Mouse (Mus musculus) stomach, embryonic 14.5 days (tissue): ENCODE results near the gene Olfr851. TPM values are rescaled to one million over a fixed set of nuclear protein-coding genes. Genes with fewer than 3 reads are reported as not detected.

ENCODE experiments used
- ATAC-seq: fragments of 200-750 bp; cut with Nextera tagmentation; 2 replicates; pipeline ENCODE4 v1.8.0; 2017; ENCODE audit warnings: low read depth, moderate TSS enrichment; ENCODE audit not compliant: insufficient number of reproducible peaks, insufficient read depth, low FRiP score
- H3K27ac ChIP-seq: fragments of 300-500 bp; sonication (generic); 2 replicates; pipeline ENCODE4 v1.5.1; 2014; ENCODE audit warnings: mild to moderate bottlenecking, low read length, moderate library complexity, mixed read lengths
- H3K27me3 ChIP-seq: fragments of 300-500 bp; sonication (generic); 2 replicates; pipeline ENCODE4 v1.6.1; 2014; ENCODE audit warnings: low read length, control low read depth, mixed read lengths; ENCODE audit not compliant: control insufficient read depth, insufficient read depth
- H3K36me3 ChIP-seq: fragments of 300-500 bp; sonication (generic); 2 replicates; pipeline ENCODE4 v1.6.1; 2014; ENCODE audit warnings: mild to moderate bottlenecking, control low read depth, low read length, moderate library complexity, mixed read lengths; ENCODE audit not compliant: control insufficient read depth, insufficient read depth
- H3K4me1 ChIP-seq: fragments of 300-500 bp; sonication (generic); 2 replicates; pipeline ENCODE4 v1.6.1; 2014; ENCODE audit warnings: low read length, control low read depth, mixed read lengths; ENCODE audit not compliant: control insufficient read depth, insufficient read depth
- H3K4me2 ChIP-seq: fragments of 300-500 bp; sonication (generic); replicated peaks from 2 replicates; pipeline ENCODE4 v1.6.1; 2014; ENCODE audit warnings: low read depth, low read length, control low read depth
- H3K4me3 ChIP-seq: fragments of 300-500 bp; sonication (generic); 2 replicates; pipeline ENCODE4 v1.5.1; 2014; ENCODE audit warnings: low read depth, low read length, control low read depth
- H3K9ac ChIP-seq: fragments of 300-500 bp; sonication (generic); replicated peaks from 2 replicates; pipeline ENCODE4 v1.6.1; 2014; ENCODE audit warnings: low read depth, mild to moderate bottlenecking, control low read depth, low read length, moderate library complexity, mixed read lengths
- H3K9me3 ChIP-seq: fragments of 300-500 bp; sonication (generic); 2 replicates; pipeline ENCODE4 v1.6.1; 2016; ENCODE audit warnings: low read depth, low read length, control low read depth; ENCODE audit not compliant: control insufficient read depth
- WGBS: fragments of 180-500 bp; shearing (Covaris S2); extraction: QIAGEN DNeasy Blood & Tissue Kit; methylation state at CpG from one replicate; pipeline ENCODE4 v1.1.7; 2014; 5-methylcytosine and 5-hydroxymethylcytosine counted together
- polyA plus RNA-seq: library from polyadenylated mRNA; unstranded; fragments of >200 nt; fragmentation: Nextera tagmentation; extraction: Ambion mirVana; gene quantifications from 2 replicates; pipeline ENCODE4 v1.2.1, GENCODE M21; 2014

Gene Olfr851
- polyA plus RNA-seq, result not detected in 2 replicates

GRCm38 (mm10) chr9:19492995-19493394, at the start of gene Olfr851:
Gene Olfr851 (plus strand): TSS chr9:19493295.
- Histone ChIP-seq H3K9me3 (no peaks in the 10 kb centered on the region), H3K9ac (no peak within 1 kb of the TSS), H3K27me3 (no peaks in the 10 kb centered on the region), H3K4me2 (no peak within 1 kb of the TSS), H3K4me3 (no peak within 1 kb of the TSS), H3K36me3 (no peaks in the 10 kb centered on the region), H3K27ac (no peak within 1 kb of the TSS), H3K4me1 (no peaks in the 10 kb centered on the region)
- no peak for ATAC-seq

GRCm38 (mm10) chr9:19478148-19478547, 14.9 kb upstream of the Olfr851 start, which contains the start of gene Olfr850:
Gene Olfr850 (minus strand): TSS chr9:19478248.
- ATAC-seq, result no peak

GRCm38 (mm10) chr9:19540976-19541375, 47.9 kb downstream of the Olfr851 start, which contains the start of gene Olfr853:
Gene Olfr853 (minus strand): TSS chr9:19541076.
- no peaks in the 10 kb centered on the region for H3K36me3 ChIP-seq
- H3K27me3 ChIP-seq, result no peaks in the 10 kb centered on the region
- ATAC-seq, result no peak
- H3K9me3 ChIP-seq, result no peaks in the 10 kb centered on the region; the same call in 1 of the 2 replicates
- no peaks in the 10 kb centered on the region for H3K4me1 ChIP-seq
- 77% methylated on average over 1 of the region's 1 CpGs for WGBS
- no peak within 1 kb of the TSS for H3K9ac ChIP-seq
- no peak within 1 kb of the TSS for H3K27ac ChIP-seq
- no peak within 1 kb of the TSS for H3K4me2 ChIP-seq
- no peak within 1 kb of the TSS for H3K4me3 ChIP-seq

More at GRCm38 (mm10) chr9:19478148-19478547, 14.9 kb upstream of the Olfr851 start, which contains the start of gene Olfr850:
- H3K4me3 ChIP-seq, result no peak within 1 kb of the TSS
- no peaks in the 10 kb centered on the region for H3K4me1 ChIP-seq
- H3K36me3 ChIP-seq, result no peaks in the 10 kb centered on the region
- no peak within 1 kb of the TSS for H3K27ac ChIP-seq
- H3K4me2 ChIP-seq, result no peak within 1 kb of the TSS
- no peaks in the 10 kb centered on the region for H3K27me3 ChIP-seq
- H3K9ac ChIP-seq, result no peak within 1 kb of the TSS
- no peaks in the 10 kb centered on the region for H3K9me3 ChIP-seq

Other genes starting within 250 kb of the Olfr851 start
- gene Olfr843, start 241.3 kb upstream of the Olfr851 start, polyA plus RNA-seq, result not detected in 2 replicates
- not detected in 2 replicates for gene Olfr844, start 176.9 kb upstream of the Olfr851 start, polyA plus RNA-seq
- gene Olfr845, start 156.8 kb upstream of the Olfr851 start, polyA plus RNA-seq, result not detected in 2 replicates
- gene Olfr846, start 129.3 kb upstream of the Olfr851 start, polyA plus RNA-seq, result not detected in 2 replicates
- gene Olfr847, start 114.6 kb upstream of the Olfr851 start, polyA plus RNA-seq, result not detected in 2 replicates
- not detected in 2 replicates for gene Olfr849, start 53.0 kb upstream of the Olfr851 start, polyA plus RNA-seq
- not detected in 2 replicates for gene Olfr850, start 15.0 kb upstream of the Olfr851 start, polyA plus RNA-seq
- gene Olfr853, start 47.8 kb downstream of the Olfr851 start, polyA plus RNA-seq, result not detected in 2 replicates
- gene Olfr854, start 74.1 kb downstream of the Olfr851 start, polyA plus RNA-seq, result not detected in 2 replicates
- gene Olfr855, start 89.3 kb downstream of the Olfr851 start, polyA plus RNA-seq, result not detected in 2 replicates
- gene Zfp317, start 128.8 kb downstream of the Olfr851 start, polyA plus RNA-seq, result 31.3 and 34.5 TPM in 2 replicates
- gene Olfr857, start 216.1 kb downstream of the Olfr851 start, polyA plus RNA-seq, result not detected in 2 replicates